Mouse (Mus musculus) megakaryocyte, embryonic 14.5 days (primary cell): ENCODE results near the gene Zfp946. TPM values are rescaled to one million over a fixed set of nuclear protein-coding genes. Genes with fewer than 3 reads are reported as not detected.

Experiments
- H3K27me3 ChIP-seq: replicated peaks from 2 replicates; pipeline ENCODE3; 2012; ENCODE audit warnings: inconsistent platforms
- H3K36me3 ChIP-seq: replicated peaks from 2 replicates; pipeline ENCODE3; 2012; ENCODE audit warnings: low read length, inconsistent platforms, mixed read lengths
- H3K4me1 ChIP-seq: 2 replicates; pipeline ENCODE4 v1.6.1; 2012; ENCODE audit warnings: inconsistent platforms
- H3K4me3 ChIP-seq: replicated peaks from 2 replicates; pipeline ENCODE3; 2012; ENCODE audit warnings: moderate library complexity, mild to moderate bottlenecking, inconsistent platforms
- H3K9me3 ChIP-seq: 2 replicates; pipeline ENCODE4 v1.6.1; 2012; ENCODE audit warnings: inconsistent platforms
- FLI1 ChIP-seq: IDR thresholded peaks from 2 replicates; pipeline ENCODE4 v1.6.1; 2012; ENCODE audit warnings: low read length, inconsistent platforms, mixed read lengths
- GATA1 ChIP-seq: IDR thresholded peaks from 3 replicates; pipeline ENCODE4 v1.6.1; 2012; ENCODE audit warnings: mixed read lengths, low read length, inconsistent platforms, borderline replicate concordance
- polyA plus RNA-seq: library from polyadenylated mRNA; stranded (reverse); fragments of >175 nt; gene quantifications from 2 replicates; pipeline ENCODE4 v1.2.3, GENCODE M21; 2012; ENCODE audit warnings: low replicate concordance; ENCODE audit not compliant: insufficient read depth

Gene Zfp946
- 0.65 TPM in 1 of 2 replicates, not detected in the other for polyA plus RNA-seq

GRCm38 (mm10) chr17:22423952-22424617 is at the start of gene Zfp946:
Zfp946 (plus strand) TSS chr17:22424222.
- H3K4me3 ChIP-seq = peak within 1 kb of the TSS; percentile 94
- no peaks in the 10 kb centered on the region for H3K9me3 ChIP-seq
- no peaks in the 10 kb centered on the region for H3K27me3 ChIP-seq
- H3K4me1 ChIP-seq = peaks cover 3% of the 10 kb centered on the region; the same call in 1 of the 2 replicates
- no peak for TF ChIP-seq GATA1
- no peak for TF ChIP-seq FLI1
- H3K36me3 ChIP-seq = no peaks in the 10 kb centered on the region

- Histone ChIP-seq H3K9me3 (0 out of 2 replicates have a peak, but pooled peaks cover 2% of the 10 kb centered on the region), H3K4me3 (no peak overlapping the region), H3K4me1 (no peaks in the 10 kb centered on the region), H3K36me3 (no peaks in the 10 kb centered on the region), H3K27me3 (no peaks in the 10 kb centered on the region)
- TF ChIP-seq GATA1 (no peak), FLI1 (no peak)
Measured at GRCm38 (mm10) chr17:22410756-22411155, 13.3 kb upstream of the Zfp946 start.

- Histone ChIP-seq H3K4me3 (no peak overlapping the region), H3K9me3 (no peaks in the 10 kb centered on the region), H3K36me3 (no peaks in the 10 kb centered on the region), H3K27me3 (no peaks in the 10 kb centered on the region), H3K4me1 (no peaks in the 10 kb centered on the region)
- TF ChIP-seq FLI1 (no peak), GATA1 (no peak)
Measured at GRCm38 (mm10) chr17:22417510-22417909, 6.5 kb upstream of the Zfp946 start.

- no peaks in the 10 kb centered on the region for H3K9me3 ChIP-seq
- no peak for TF ChIP-seq FLI1
- TF ChIP-seq GATA1 = no peak
- no peaks in the 10 kb centered on the region for H3K36me3 ChIP-seq
- peak overlapping the region; percentile 94 for H3K4me3 ChIP-seq
- H3K27me3 ChIP-seq = no peaks in the 10 kb centered on the region
- peaks cover 3% of the 10 kb centered on the region; the same call in 1 of the 2 replicates for H3K4me1 ChIP-seq
Measured at GRCm38 (mm10) chr17:22424636-22425354, 773 bp downstream of the Zfp946 start.

GRCm38 (mm10) chr17:22447684-22448083 is 23.7 kb downstream of the Zfp946 start:
- Histone ChIP-seq H3K4me3 (no peak overlapping the region), H3K4me1 (no peaks in the 10 kb centered on the region), H3K9me3 (no peaks in the 10 kb centered on the region), H3K36me3 (no peaks in the 10 kb centered on the region), H3K27me3 (no peaks in the 10 kb centered on the region)
- TF ChIP-seq FLI1 = no peak
- no peak for TF ChIP-seq GATA1

- TF ChIP-seq GATA1 (no peak), FLI1 (no peak)
Measured at GRCm38 (mm10) chr17:22497120-22497519, 73.1 kb downstream of the Zfp946 start.

More at GRCm38 (mm10) chr17:22497120-22497519, 73.1 kb downstream of the Zfp946 start:
- peaks cover 14% of the 10 kb centered on the region for H3K9me3 ChIP-seq
- no peaks in the 10 kb centered on the region for H3K4me1 ChIP-seq
- no peaks in the 10 kb centered on the region for H3K36me3 ChIP-seq
- no peaks in the 10 kb centered on the region for H3K27me3 ChIP-seq
- no peak overlapping the region for H3K4me3 ChIP-seq

Other genes starting within 250 kb of the Zfp946 start
- gene Zfp994, start 198.6 kb upstream of the Zfp946 start, polyA plus RNA-seq = 0.23 TPM in 1 of 2 replicates, not detected in the other
- gene CT030661.1, start 109.4 kb upstream of the Zfp946 start, polyA plus RNA-seq = 0.43 TPM in 1 of 2 replicates, not detected in the other
- gene Zfp944, start 62.8 kb upstream of the Zfp946 start, polyA plus RNA-seq = 0.53 TPM in 1 of 2 replicates, not detected in the other
- gene Zfp758, start 62.8 kb upstream of the Zfp946 start, polyA plus RNA-seq = 0.09 TPM in 1 of 2 replicates, not detected in the other
- not detected in 2 replicates for gene Vmn2r111, start 149.3 kb downstream of the Zfp946 start, polyA plus RNA-seq
- not detected in 2 replicates for gene Vmn2r112, start 176.7 kb downstream of the Zfp946 start, polyA plus RNA-seq